Mouse (Mus musculus) midbrain, embryonic 16.5 days (tissue): ENCODE data around the gene Fntb. TPM values are rescaled to one million over a fixed set of nuclear protein-coding genes. Genes with fewer than 3 reads are reported as not detected.

ENCODE experiments used
- ATAC-seq: fragments of 200-750 bp; cut with Nextera tagmentation; 2 replicates; pipeline ENCODE4 v1.8.0; 2017; ENCODE audit warnings: moderate TSS enrichment
- H3K27ac ChIP-seq: fragments of 300-500 bp; sonication (generic); 2 replicates; pipeline ENCODE4 v1.5.1; 2014; ENCODE audit warnings: mild to moderate bottlenecking, low read length, mixed read lengths
- H3K27me3 ChIP-seq: fragments of 300-500 bp; sonication (generic); 2 replicates; pipeline ENCODE4 v1.6.1; 2014; ENCODE audit warnings: low read depth, low read length, mixed read lengths; ENCODE audit not compliant: control insufficient read depth, insufficient read depth
- H3K36me3 ChIP-seq: fragments of 300-500 bp; sonication (generic); 2 replicates; pipeline ENCODE4 v1.6.1; 2014; ENCODE audit warnings: mild to moderate bottlenecking, low read length, moderate library complexity, mixed read lengths; ENCODE audit not compliant: control insufficient read depth, insufficient read depth
- H3K4me1 ChIP-seq: fragments of 300-500 bp; sonication (generic); 2 replicates; pipeline ENCODE4 v1.6.1; 2014; ENCODE audit warnings: mild to moderate bottlenecking, low read length, mixed read lengths; ENCODE audit not compliant: control insufficient read depth, insufficient read depth
- H3K4me2 ChIP-seq: fragments of 300-500 bp; sonication (generic); 2 replicates; pipeline ENCODE4 v1.6.1; 2014; ENCODE audit warnings: mild to moderate bottlenecking, low read length, mixed read lengths
- H3K4me3 ChIP-seq: fragments of 300-500 bp; sonication (generic); 2 replicates; pipeline ENCODE4 v1.5.1; 2014; ENCODE audit warnings: low read depth, mild to moderate bottlenecking, low read length, moderate library complexity, mixed read lengths
- H3K9ac ChIP-seq: fragments of 300-500 bp; sonication (generic); 2 replicates; pipeline ENCODE4 v1.6.1; 2014; ENCODE audit warnings: low read depth, low read length, mixed read lengths
- H3K9me3 ChIP-seq: fragments of 300-500 bp; sonication (generic); replicated peaks from 2 replicates; pipeline ENCODE4 v1.6.1; 2014; ENCODE audit warnings: mild to moderate bottlenecking, low read length, mixed read lengths; ENCODE audit not compliant: control insufficient read depth, poor library complexity, severe bottlenecking
- WGBS: fragments of 180-500 bp; shearing (Covaris S2); extraction: QIAGEN DNeasy Blood & Tissue Kit; methylation state at CpG from one replicate; pipeline ENCODE4 v1.1.7; 2014; 5-methylcytosine and 5-hydroxymethylcytosine counted together
- polyA plus RNA-seq: library from polyadenylated mRNA; unstranded; fragments of >200 nt; fragmentation: Nextera tagmentation; extraction: Ambion mirVana; gene quantifications from 2 replicates; pipeline ENCODE4 v1.2.1, GENCODE M21; 2015

Fntb gene
- polyA plus RNA-seq, 1 experiment from 2014 or later, result 42.9 TPM

DNA sequence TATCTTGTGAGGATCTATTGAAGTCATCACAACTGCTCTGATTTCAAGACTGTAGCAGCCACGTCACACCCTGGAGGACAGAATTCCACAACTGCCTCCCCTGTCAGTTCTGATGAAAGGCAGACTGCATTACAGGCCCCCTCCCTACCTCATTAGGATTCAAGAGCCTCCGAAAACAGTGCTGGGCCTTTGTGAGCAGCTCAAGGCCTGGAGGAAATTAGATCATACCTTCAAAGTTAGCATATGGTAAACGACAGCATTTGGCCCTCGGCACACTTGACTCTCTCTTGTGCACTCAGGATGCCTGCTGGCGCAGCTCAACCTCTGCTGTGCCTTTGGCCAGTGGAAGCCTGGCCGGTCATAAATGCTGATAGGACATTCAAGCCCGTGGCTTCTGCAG lies 130.4 kb downstream of the Fntb start:
- ATAC-seq, result peak; percentile 81
- no peak overlapping the region for H3K4me2 ChIP-seq

DNA sequence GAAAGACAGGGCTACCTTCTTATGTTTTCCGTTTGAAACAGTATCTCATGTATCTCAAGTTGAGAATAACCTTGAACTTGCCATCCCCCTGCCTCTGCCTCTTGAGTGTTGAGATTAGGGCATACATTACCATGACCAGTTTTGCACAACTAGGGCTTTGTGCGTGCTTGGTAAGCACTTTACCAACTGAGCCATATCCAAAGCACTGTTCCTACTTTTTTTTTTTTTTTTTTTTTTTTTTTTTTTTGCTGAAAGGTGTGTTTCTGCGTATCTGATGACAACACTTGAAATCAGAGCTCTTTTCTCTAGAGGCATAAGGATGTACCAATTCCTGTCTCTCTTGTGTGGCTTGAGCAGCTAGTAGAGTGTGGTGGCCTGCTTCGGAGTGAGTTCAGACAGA lies 131.2 kb downstream of the Fntb start:
- Histone ChIP-seq H3K27ac (no peak overlapping the region), H3K27me3 (no peaks in the 10 kb centered on the region), H3K4me2 (no peak overlapping the region), H3K9ac (no peak overlapping the region), H3K9me3 (no peaks in the 10 kb centered on the region), H3K36me3 (peaks cover 7% of the 10 kb centered on the region), H3K4me1 (peaks cover 9% of the 10 kb centered on the region), H3K4me3 (no peak overlapping the region)
- no peak for ATAC-seq
- 89% methylated on average over 4 of the region's 4 CpGs for WGBS

More for the DNA sequence above, 130.4 kb downstream of the Fntb start:
- H3K36me3 ChIP-seq, result peaks cover 7% of the 10 kb centered on the region; the same call in 1 of the 2 replicates
- H3K4me3 ChIP-seq, result no peak overlapping the region
- H3K9ac ChIP-seq, result no peak overlapping the region
- H3K4me1 ChIP-seq, result peaks cover 9% of the 10 kb centered on the region
- no peaks in the 10 kb centered on the region for H3K9me3 ChIP-seq
- H3K27me3 ChIP-seq, result no peaks in the 10 kb centered on the region
- WGBS, result 31% methylated on average over 7 of the region's 7 CpGs
- 0 out of 2 replicates have a peak overlapping the region, but pooled peaks have one; percentile 32 for H3K27ac ChIP-seq

- Histone ChIP-seq H3K27ac (no peak overlapping the region), H3K4me3 (no peak overlapping the region), H3K9me3 (no peaks in the 10 kb centered on the region), H3K9ac (no peak overlapping the region), H3K36me3 (peaks cover 7% of the 10 kb centered on the region), H3K4me1 (peaks cover 9% of the 10 kb centered on the region), H3K4me2 (no peak overlapping the region), H3K27me3 (no peaks in the 10 kb centered on the region)
- 88% methylated on average over 10 of the region's 10 CpGs for WGBS
- ATAC-seq, result no peak
Measured at GRCm38 (mm10) chr12:76897006-76897405, 131.6 kb downstream of the Fntb start.

DNA sequence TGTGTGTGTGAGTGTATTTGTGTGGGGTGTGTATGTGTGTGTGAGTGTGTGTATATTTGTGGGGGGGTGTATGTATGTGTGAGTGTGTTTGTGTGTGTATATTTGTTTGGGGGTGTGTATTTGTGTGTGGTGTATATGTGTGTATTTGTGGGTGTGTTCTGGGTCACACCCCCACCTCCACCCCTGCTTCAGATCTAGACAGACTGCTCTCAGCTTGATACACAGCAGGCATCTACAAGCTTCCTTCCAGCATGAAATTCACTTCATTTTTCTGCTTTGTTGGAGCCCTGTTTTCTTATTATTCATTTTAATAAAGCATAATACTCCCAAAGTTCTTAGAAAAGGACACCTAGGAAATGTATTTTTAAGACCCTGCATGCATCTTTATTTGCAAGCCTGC lies 132.8 kb downstream of the Fntb start:
- Histone ChIP-seq H3K36me3 (peaks cover 4% of the 10 kb centered on the region), H3K9ac (no peak overlapping the region), H3K4me3 (no peak overlapping the region), H3K4me2 (no peak overlapping the region), H3K4me1 (peaks cover 9% of the 10 kb centered on the region), H3K27me3 (no peaks in the 10 kb centered on the region), H3K27ac (no peak overlapping the region), H3K9me3 (no peaks in the 10 kb centered on the region)
- ATAC-seq, result no peak

- Histone ChIP-seq H3K27me3 (no peaks in the 10 kb centered on the region), H3K9me3 (no peaks in the 10 kb centered on the region), H3K4me3 (no peak overlapping the region), H3K4me1 (peaks cover 9% of the 10 kb centered on the region), H3K4me2 (no peak overlapping the region), H3K27ac (no peak overlapping the region), H3K36me3 (peaks cover 4% of the 10 kb centered on the region), H3K9ac (no peak overlapping the region)
- WGBS, result 94% methylated on average over 10 of the region's 10 CpGs
- ATAC-seq, result no peak
Measured at GRCm38 (mm10) chr12:76899261-76899975, 134.0 kb downstream of the Fntb start.

GRCm38 (mm10) chr12:76901508-76902294 lies 136.3 kb downstream of the Fntb start:
- H3K4me2 ChIP-seq, result no peak overlapping the region
- H3K27me3 ChIP-seq, result no peaks in the 10 kb centered on the region
- no peaks in the 10 kb centered on the region for H3K4me1 ChIP-seq
- no peak overlapping the region for H3K4me3 ChIP-seq
- H3K9me3 ChIP-seq, result no peaks in the 10 kb centered on the region
- ATAC-seq, result no peak
- peaks cover 4% of the 10 kb centered on the region for H3K36me3 ChIP-seq
- no peak overlapping the region for H3K9ac ChIP-seq
- no peak overlapping the region for H3K27ac ChIP-seq
- 85% methylated on average over 3 of the region's 3 CpGs for WGBS

GRCm38 (mm10) chr12:76906278-76906677 lies 140.9 kb downstream of the Fntb start:
- Histone ChIP-seq H3K4me3 (no peak overlapping the region), H3K4me1 (peaks cover 2% of the 10 kb centered on the region; the same call in 1 of the 2 replicates), H3K27ac (no peak overlapping the region), H3K9me3 (no peaks in the 10 kb centered on the region), H3K4me2 (no peak overlapping the region), H3K36me3 (no peaks in the 10 kb centered on the region; the same call in 1 of the 2 replicates), H3K9ac (no peak overlapping the region), H3K27me3 (no peaks in the 10 kb centered on the region)
- ATAC-seq, result no peak
- WGBS, result 73% methylated on average over 1 of the region's 1 CpGs

DNA sequence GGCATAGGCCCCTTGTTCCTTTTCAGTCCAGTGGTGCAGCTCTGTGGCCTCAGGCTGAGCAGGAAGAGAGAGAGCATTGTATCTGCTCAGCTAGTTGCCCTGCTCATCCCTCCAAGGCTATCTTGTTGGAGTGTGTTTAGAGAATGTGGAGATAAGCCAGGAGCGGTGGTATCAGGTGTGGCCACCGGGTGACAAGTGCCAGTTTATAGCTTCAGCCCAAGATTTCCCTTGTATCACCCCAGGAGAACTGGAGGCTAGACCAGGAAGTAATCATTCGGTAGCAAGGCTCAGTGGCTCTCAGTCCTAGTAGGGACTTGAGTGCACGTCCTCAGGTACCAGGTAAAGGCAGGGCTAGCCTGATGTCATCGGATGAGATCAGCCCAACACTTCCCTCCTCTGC lies 143.8 kb downstream of the Fntb start:
- Histone ChIP-seq H3K36me3 (0 out of 2 replicates have a peak, but pooled peaks cover under 1% of the 10 kb centered on the region), H3K4me1 (peaks cover 2% of the 10 kb centered on the region; the same call in 1 of the 2 replicates), H3K9ac (no peak overlapping the region), H3K9me3 (no peaks in the 10 kb centered on the region), H3K4me3 (no peak overlapping the region), H3K27me3 (no peaks in the 10 kb centered on the region), H3K27ac (no peak overlapping the region), H3K4me2 (no peak overlapping the region)
- no peak for ATAC-seq
- WGBS, result 95% methylated on average over 5 of the region's 5 CpGs
